Mouse (Mus musculus): Measurements from ENCODE around the gene Smim13.

Gene Smim13

DNA sequence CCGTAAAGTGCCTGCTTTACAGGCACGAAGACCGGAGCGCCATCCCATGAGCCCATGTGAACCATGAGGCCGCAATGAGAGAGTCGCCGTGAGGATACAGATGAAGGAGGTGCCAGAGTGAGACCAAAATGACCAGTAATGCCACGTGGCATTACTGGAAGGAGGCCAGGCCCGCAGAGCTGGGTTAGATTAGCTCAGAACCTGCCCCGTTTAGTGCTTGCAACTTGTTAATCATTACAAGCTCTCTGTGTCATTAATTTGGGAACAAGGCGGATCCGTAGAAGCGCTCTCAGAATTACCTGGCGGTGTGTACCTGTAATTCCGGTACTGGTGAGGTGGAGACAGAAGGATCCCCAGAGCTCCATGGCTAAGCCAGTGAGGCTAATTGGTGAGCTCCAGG is 17.4 kb upstream of the Smim13 start:
- POLR2A ChIA-PET, result interaction anchor here in 3 of 4 experiments (0.5 to 2.0 kb wide), 10 partner anchors 8 to 157 kb away, joined by 3 to 5 read pairs (median 3); partner anchors contain the start of genes Elovl2 (in 1 of the 3) and Smim13 (in 1 of the 3)
- CTCF ChIA-PET, result interaction anchor here in 3 of 4 experiments (0.6 to 1.5 kb wide), 5 partner anchors 18 to 403 kb away, joined by 3 read pairs; partner anchors contain the start of gene Smim13 (in 1 of the 3)

- POLR2A ChIA-PET, result interaction anchor here (0.6 to 2.0 kb wide), 8 partner anchors 11 to 158 kb away, joined by 3 to 5 read pairs (median 3); partner anchors contain the start of genes Elovl2 (in 1 of the 4) and Smim13 (in 1 of the 4)
- CTCF ChIA-PET, result interaction anchor here in 2 of 4 experiments (0.6 to 1.5 kb wide), 3 partner anchors 80 to 388 kb away, joined by 3 read pairs; no protein-coding TSS in a partner anchor
Measured at GRCm38 (mm10) chr13:41233241-41233640, 16.4 kb upstream of the Smim13 start.

GRCm38 (mm10) chr13:41235181-41235580 is 14.5 kb upstream of the Smim13 start:
- POLR2A ChIA-PET, result no interaction called here
- CTCF ChIA-PET, result no interaction called here

GRCm38 (mm10) chr13:41235845-41236741 is 13.6 kb upstream of the Smim13 start:
- POLR2A ChIA-PET, result interaction anchor here in 1 of 4 experiments (1.1 kb wide), 1 partner anchor 122 kb away, joined by 3 read pairs; the partner anchor contains the start of gene Sycp2l

GRCm38 (mm10) chr13:41238035-41238804 is 11.4 kb upstream of the Smim13 start:
- ChIA-PET POLR2A (interaction anchor here in 3 of 4 experiments (0.9 to 1.4 kb wide), 5 partner anchors 12 to 155 kb away, joined by 3 to 6 read pairs (median 3); partner anchors contain the start of gene Smim13 (in 2 of the 3)), CTCF (interaction anchor here in 3 of 4 experiments (0.5 to 2.4 kb wide), 11 partner anchors 46 to 456 kb away, joined by 3 to 8 read pairs (median 3); no protein-coding TSS in a partner anchor)

More at GRCm38 (mm10) chr13:41235845-41236741, 13.6 kb upstream of the Smim13 start:
- CTCF ChIA-PET, result interaction anchor here in 2 of 4 experiments (0.5 to 1.4 kb wide), 4 partner anchors 21 to 393 kb away, joined by 3 to 5 read pairs (median 4); no protein-coding TSS in a partner anchor

GRCm38 (mm10) chr13:41238805-41239130 is 10.9 kb upstream of the Smim13 start:
- POLR2A ChIA-PET, result interaction anchor here in 2 of 4 experiments (0.5 to 1.4 kb wide), 6 partner anchors 11 to 408 kb away, joined by 3 to 6 read pairs (median 4); partner anchors contain the start of gene Smim13 (in 1 of the 2)

DNA sequence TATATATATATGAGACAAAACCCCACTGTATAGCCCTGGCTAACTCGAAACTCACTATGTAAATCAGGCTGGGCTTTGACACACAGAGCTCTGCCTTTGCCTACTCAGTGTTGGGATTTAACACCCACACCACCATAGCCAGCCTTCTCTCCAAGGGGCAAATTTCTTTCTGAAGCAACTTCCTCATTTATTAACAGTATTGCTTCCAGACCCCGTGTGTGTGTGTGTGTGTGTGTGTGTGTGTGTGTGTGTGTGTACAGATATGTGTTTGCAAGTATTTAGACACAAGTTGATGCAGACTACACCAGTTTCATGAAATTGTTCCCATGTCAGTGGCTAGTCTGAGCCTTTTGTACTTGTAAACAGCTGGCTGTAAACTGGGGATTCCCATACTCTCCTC is 8.1 kb upstream of the Smim13 start:
- ChIA-PET POLR2A (interaction anchor here in 1 of 4 experiments (1.4 kb wide), 1 partner anchor 10 kb away, joined by 5 read pairs; no protein-coding TSS in a partner anchor), CTCF (no interaction called here)

More at GRCm38 (mm10) chr13:41238805-41239130, 10.9 kb upstream of the Smim13 start:
- CTCF ChIA-PET, result interaction anchor here (0.5 to 2.4 kb wide), 12 partner anchors 11 to 454 kb away, joined by 3 to 8 read pairs (median 5); partner anchors contain the start of gene Smim13 (in 1 of the 4)

GRCm38 (mm10) chr13:41244306-41244830 is 5.3 kb upstream of the Smim13 start:
- POLR2A ChIA-PET, result interaction anchor here in 1 of 4 experiments (0.7 kb wide), 1 partner anchor 12 kb away, joined by 3 read pairs; no protein-coding TSS in a partner anchor
- CTCF ChIA-PET, result no interaction called here

DNA sequence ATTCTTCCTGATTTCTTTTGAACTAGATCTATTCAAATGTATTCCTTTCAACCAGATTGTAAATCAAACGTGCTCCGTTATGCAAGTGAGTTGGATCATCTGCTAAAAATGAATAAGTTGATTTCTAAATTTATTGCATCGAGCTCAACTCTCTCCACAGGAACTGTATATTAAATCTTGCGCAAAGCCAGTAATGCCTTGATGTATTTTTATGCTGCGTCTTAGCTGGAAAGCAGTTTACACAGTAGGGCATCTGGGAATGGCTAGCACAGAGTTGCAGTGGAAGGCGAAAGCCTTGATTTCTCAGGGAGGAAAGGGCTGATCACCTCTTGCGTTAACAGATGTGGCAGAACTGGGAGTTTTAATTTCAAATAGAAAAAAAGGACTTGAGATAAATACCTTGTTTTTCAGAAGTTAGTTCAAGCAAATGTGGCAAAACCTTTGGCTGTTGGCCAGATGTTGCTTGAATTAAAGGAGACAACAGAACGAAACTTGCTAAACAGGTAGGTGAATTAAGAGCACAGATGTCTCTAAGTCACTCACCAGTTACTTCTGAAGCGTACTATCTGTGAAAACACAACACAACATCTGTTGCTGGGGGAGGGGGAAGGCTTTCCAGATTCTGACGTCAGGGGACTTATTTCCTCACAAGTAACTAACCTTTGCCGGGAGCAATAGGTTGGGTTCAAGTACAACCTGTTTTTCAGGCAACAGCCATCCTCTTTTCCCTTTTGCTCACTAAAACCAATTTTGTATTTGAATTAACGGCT is 708 bp upstream of the Smim13 start:
- ChIA-PET CTCF (interaction anchor here (0.6 to 3.2 kb wide), 21 partner anchors 9 to 1718 kb away, joined by 3 to 14 read pairs (median 4); partner anchors contain the start of gene Tmem170b (in 1 of the 4)), POLR2A (interaction anchor here (0.6 to 2.0 kb wide), 24 partner anchors 21 to 858 kb away, joined by 3 to 15 read pairs (median 4); partner anchors contain the start of genes Tmem170b (in 3 of the 4), Mak (in 2 of the 4), Elovl2 (in 1 of the 4) and Gcnt2 (in 1 of the 4))

DNA sequence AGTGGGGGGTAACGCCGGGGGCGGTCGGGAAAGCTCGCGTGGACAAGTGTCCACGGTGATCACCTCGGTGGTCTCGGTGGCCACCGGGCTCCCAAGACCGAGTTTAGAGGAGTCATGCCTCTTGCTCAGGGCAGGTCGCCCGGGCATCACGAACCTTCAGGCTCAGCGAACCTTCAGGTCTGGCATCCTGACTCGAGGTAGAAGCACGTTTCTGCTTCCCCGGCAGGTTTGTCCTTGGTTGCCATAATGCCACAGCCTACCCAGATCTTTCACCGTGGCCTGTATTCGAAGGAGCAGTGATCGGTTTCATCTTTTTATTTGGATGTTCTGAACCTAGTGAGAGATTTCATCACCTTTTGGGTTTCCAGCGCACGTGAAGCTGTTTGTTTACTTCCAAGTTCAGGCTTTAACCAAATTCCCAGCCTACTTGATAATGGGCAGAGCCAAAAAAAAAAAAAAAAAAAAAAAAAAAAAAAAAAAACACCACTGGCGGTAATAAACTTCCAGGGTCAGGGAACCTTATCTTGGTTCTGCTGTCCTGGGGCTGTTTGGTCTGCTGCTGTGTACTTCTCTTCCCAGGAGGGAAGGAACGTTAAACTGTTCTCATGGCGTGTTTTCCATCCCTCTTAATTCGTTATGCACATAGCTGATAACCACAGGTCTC is 806 bp downstream of the Smim13 start:
- ChIA-PET CTCF (interaction anchor here (0.6 to 3.2 kb wide), 12 partner anchors 16 to 1575 kb away, joined by 3 to 14 read pairs (median 3); partner anchors contain the start of gene Tmem170b (in 1 of the 4)), POLR2A (interaction anchor here in 2 of 4 experiments (0.6 to 2.0 kb wide), 15 partner anchors 10 to 454 kb away, joined by 3 to 15 read pairs (median 5); partner anchors contain the start of genes Tmem170b (in 2 of the 2) and Mak (in 1 of the 2))

DNA sequence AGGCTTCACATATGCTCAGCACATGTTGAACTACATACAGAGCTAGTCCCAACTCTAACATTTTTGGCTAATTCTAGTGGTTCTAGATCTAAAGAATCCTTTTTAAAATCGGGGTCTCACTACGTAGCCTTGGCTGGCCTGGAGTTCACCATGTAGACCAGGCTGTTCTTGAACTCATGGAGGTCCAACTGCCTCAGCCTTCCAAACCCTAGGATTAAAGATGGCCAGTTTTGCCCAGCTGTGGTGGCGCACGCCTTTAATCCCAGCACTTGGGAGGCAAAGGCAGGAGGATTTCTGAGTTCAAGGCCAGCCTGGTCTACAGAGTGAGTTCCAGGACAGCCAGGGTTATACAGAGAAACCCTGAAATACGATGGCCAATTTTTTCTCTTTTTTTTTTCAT is 1.6 kb downstream of the Smim13 start:
- POLR2A ChIA-PET, result interaction anchor here (0.7 to 1.6 kb wide), 12 partner anchors 10 to 455 kb away, joined by 3 to 7 read pairs (median 3); partner anchors contain the start of gene Tmem170b (in 2 of the 4)
- CTCF ChIA-PET, result interaction anchor here in 2 of 4 experiments (0.6 to 3.2 kb wide), 2 partner anchors 15 to 52 kb away, joined by 3 to 14 read pairs; no protein-coding TSS in a partner anchor

- POLR2A ChIA-PET, result interaction anchor here (0.7 to 1.6 kb wide), 8 partner anchors 11 to 456 kb away, joined by 3 to 7 read pairs (median 3); partner anchors contain the start of gene Tmem170b (in 2 of the 4)
Measured at GRCm38 (mm10) chr13:41251667-41252066, 2.0 kb downstream of the Smim13 start.

DNA sequence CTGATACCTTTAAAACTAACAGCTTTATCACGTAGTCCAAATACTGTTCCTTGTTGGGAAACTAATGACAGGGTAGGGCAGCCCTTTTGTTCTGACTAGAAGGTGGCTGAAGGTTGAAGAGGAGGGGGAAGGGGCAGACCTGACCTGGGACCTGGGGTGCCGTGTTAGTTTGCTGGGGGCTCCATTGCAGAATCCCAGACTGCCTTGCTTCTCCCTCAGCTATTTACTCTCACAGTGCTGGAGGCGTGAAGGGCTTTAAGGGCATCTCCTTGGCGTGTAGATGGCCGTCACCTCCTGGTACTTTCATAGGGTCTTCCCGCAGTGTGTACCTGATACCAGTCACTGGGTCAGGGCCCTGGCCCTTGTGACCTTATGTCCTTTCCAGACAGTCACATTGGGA is 2.5 kb downstream of the Smim13 start:
- POLR2A ChIA-PET, result interaction anchor here (0.7 to 1.6 kb wide), 6 partner anchors 11 to 353 kb away, joined by 3 to 5 read pairs (median 3); partner anchors contain the start of gene Tmem170b (in 2 of the 4)
- CTCF ChIA-PET, result interaction anchor here in 3 of 4 experiments (0.7 to 3.2 kb wide), 5 partner anchors 31 to 819 kb away, joined by 3 to 14 read pairs (median 4); no protein-coding TSS in a partner anchor

More at GRCm38 (mm10) chr13:41251667-41252066, 2.0 kb downstream of the Smim13 start:
- CTCF ChIA-PET, result interaction anchor here in 2 of 4 experiments (0.8 to 3.2 kb wide), 2 partner anchors 31 to 51 kb away, joined by 3 to 14 read pairs; no protein-coding TSS in a partner anchor

DNA sequence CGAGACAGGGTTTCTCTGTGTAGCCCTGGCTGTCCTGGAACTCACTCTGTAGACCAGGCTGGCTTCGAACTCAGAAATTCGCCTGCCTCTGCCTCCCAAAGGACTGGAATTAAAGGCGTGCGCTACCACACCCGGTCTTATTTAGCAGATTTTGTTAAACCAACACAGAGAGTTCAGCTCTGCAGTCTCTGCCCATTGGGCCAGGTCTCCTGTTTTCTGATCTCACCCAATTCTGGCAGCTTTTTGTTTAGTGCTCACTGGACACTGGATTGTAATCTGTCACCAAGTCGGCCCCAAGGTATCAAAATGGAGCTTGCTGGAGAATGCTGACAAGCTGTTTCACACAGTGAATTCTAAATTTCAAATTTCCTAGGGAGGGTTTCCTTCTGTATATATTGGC is 3.1 kb downstream of the Smim13 start:
- ChIA-PET POLR2A (interaction anchor here in 1 of 4 experiments (1.6 kb wide), 1 partner anchor 353 kb away, joined by 3 read pairs; the partner anchor contains the start of gene Tmem170b), CTCF (interaction anchor here (0.6 to 1.1 kb wide), 5 partner anchors 62 to 819 kb away, joined by 3 to 6 read pairs (median 4); no protein-coding TSS in a partner anchor)

DNA sequence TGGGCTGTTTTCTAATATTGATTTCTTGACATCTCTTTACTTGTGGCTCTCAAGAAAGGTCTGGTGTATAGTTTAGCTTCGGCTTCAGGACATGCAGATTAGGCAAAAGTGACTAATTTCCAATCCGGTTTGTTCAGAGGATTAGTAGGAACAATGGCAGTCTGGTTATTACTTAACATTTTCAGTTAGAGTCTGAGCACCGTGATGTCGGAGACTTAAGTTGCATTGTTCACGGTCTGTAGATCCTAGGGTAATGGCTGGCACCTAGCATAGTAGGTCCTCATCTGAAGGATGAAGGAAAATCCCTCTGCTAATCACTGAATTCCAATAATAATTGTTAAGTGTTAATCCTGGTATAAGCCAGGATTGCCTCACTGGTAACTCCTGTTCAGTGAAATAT is 6.5 kb downstream of the Smim13 start:
- ChIA-PET CTCF (no interaction called here), POLR2A (no interaction called here)

DNA sequence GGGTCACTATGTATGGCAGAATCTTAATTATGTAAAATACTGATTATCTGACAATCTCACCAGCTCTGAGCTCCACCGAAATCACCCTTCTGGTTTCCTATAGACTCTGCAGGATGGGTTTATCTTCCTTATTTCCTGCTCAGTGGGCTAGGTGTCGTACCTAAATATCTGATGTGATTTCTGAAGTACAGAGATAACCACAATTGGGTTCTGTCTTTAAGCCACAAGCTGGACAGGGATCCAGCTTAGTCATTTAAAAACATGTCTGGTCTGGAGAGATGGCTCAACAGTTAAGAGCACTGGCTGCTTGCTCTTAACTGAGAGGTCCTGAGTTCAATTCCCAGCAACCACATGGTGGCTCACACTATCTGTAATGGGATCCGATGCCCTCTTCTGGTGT is 7.3 kb downstream of the Smim13 start:
- POLR2A ChIA-PET, result no interaction called here
- CTCF ChIA-PET, result interaction anchor here in 2 of 4 experiments (0.6 to 1.0 kb wide), 2 partner anchors 18 to 21 kb away, joined by 3 to 4 read pairs; no protein-coding TSS in a partner anchor
